Mouse (Mus musculus): ENCODE measurements around the gene Ggact. TPM values are rescaled to one million over a fixed set of nuclear protein-coding genes. Genes with fewer than 3 reads are reported as not detected.

Ggact gene
- polyA plus RNA-seq, 1 experiment from 2014 or later = 5.9 TPM

GRCm38 (mm10) chr14:122876723-122877122 lies 36.8 kb downstream of the Ggact start:
- Histone ChIP-seq H3K27me3 (ENCODE audit: poor library complexity, severe bottlenecking) (peaks cover 16% of the 10 kb centered on the region), H3K9me3 (no peaks in the 10 kb centered on the region), H3K27ac (no peak overlapping the region), H3K4me3 (no peak overlapping the region), H3K36me3 (replicated peaks) (no peaks in the 10 kb centered on the region), H3K4me1 (peaks cover 53% of the 10 kb centered on the region)
- 71% methylated on average over 7 of the region's 7 CpGs for WGBS
- no peak for DNase-seq (ENCODE audit: extremely low spot score, low spot score)

- peaks cover 16% of the 10 kb centered on the region for H3K27me3 ChIP-seq (ENCODE audit: poor library complexity, severe bottlenecking)
- H3K4me3 ChIP-seq = no peak overlapping the region
- H3K27ac ChIP-seq = peak overlapping the region; percentile 78
- no peaks in the 10 kb centered on the region for H3K36me3 ChIP-seq (replicated peaks)
- WGBS = 1% methylated on average over 6 of the region's 6 CpGs
- DNase-seq (ENCODE audit: extremely low spot score, low spot score) = peak; percentile 76
- peaks cover 55% of the 10 kb centered on the region for H3K4me1 ChIP-seq
- no peaks in the 10 kb centered on the region for H3K9me3 ChIP-seq
Observed at GRCm38 (mm10) chr14:122876163-122876562, 37.4 kb downstream of the Ggact start.

GRCm38 (mm10) chr14:122875636-122876035 lies 37.9 kb downstream of the Ggact start:
- DNase-seq (ENCODE audit: extremely low spot score, low spot score) = no peak
- Histone ChIP-seq H3K27ac (peak overlapping the region; percentile 78), H3K4me3 (no peak overlapping the region), H3K4me1 (peaks cover 57% of the 10 kb centered on the region), H3K36me3 (replicated peaks) (no peaks in the 10 kb centered on the region), H3K9me3 (no peaks in the 10 kb centered on the region), H3K27me3 (ENCODE audit: poor library complexity, severe bottlenecking) (peaks cover 16% of the 10 kb centered on the region)
- 32% methylated on average over 6 of the region's 6 CpGs for WGBS

DNA sequence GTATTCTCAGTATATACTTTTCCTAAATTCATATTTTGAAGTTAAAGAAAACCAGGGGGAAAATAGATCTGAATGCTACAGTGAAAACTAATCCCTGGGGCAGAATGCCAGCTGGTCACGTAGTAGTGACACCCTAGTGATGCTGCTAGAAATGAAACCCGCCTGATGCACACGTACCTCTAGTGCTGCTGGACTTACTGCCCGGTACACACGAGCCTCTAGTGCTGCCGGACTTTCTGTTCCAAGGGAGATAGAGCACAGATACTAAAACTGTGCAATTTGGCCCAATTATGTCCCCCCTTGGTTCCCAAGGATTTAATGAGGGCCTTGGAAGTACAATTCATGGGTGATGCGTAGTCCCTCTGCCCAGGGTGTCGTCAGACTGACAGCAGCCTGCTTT lies 38.5 kb downstream of the Ggact start:
- H3K27me3 ChIP-seq (ENCODE audit: poor library complexity, severe bottlenecking) = peaks cover 16% of the 10 kb centered on the region
- peaks cover 53% of the 10 kb centered on the region for H3K4me1 ChIP-seq
- WGBS = 67% methylated on average over 8 of the region's 8 CpGs

DNA sequence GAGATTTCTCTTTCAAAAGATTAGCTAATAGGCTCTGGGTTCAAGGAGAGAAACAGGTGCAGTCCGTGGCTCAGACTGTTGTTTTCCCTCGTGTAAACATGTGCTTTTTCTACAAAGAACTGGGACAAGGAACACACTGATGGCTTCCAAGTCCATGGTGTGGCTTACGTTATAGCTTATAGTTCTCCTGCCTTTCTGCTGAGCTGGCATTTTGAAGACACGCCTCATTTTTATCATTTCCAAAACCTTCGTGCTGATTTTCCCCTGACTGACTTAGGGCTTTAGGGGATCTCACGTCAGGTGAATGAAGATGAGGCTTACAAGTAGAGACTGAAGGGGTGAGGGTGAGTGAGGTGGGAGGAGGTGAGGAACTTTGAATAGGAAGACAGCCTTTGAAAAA lies 40.9 kb downstream of the Ggact start:
- Histone ChIP-seq H3K4me3 (no peak overlapping the region), H3K27me3 (ENCODE audit: poor library complexity, severe bottlenecking) (peaks cover 16% of the 10 kb centered on the region), H3K27ac (no peak overlapping the region), H3K4me1 (peaks cover 57% of the 10 kb centered on the region), H3K9me3 (no peaks in the 10 kb centered on the region), H3K36me3 (replicated peaks) (no peaks in the 10 kb centered on the region)
- WGBS = 84% methylated on average over 6 of the region's 6 CpGs
- no peak for DNase-seq (ENCODE audit: extremely low spot score, low spot score)

More for the DNA sequence above, 38.5 kb downstream of the Ggact start:
- H3K36me3 ChIP-seq (replicated peaks) = no peaks in the 10 kb centered on the region
- no peak for DNase-seq (ENCODE audit: extremely low spot score, low spot score)
- H3K4me3 ChIP-seq = no peak overlapping the region
- H3K9me3 ChIP-seq = no peaks in the 10 kb centered on the region
- peak overlapping the region; percentile 78; the same call in 1 of the 2 replicates for H3K27ac ChIP-seq

GRCm38 (mm10) chr14:122871841-122872580 lies 41.5 kb downstream of the Ggact start:
- Histone ChIP-seq H3K36me3 (replicated peaks) (no peaks in the 10 kb centered on the region), H3K27me3 (ENCODE audit: poor library complexity, severe bottlenecking) (peaks cover 14% of the 10 kb centered on the region), H3K27ac (no peak overlapping the region), H3K9me3 (no peaks in the 10 kb centered on the region), H3K4me1 (peaks cover 57% of the 10 kb centered on the region), H3K4me3 (no peak overlapping the region)
- no peak for DNase-seq (ENCODE audit: extremely low spot score, low spot score)
- 58% methylated on average over 4 of the region's 4 CpGs for WGBS

GRCm38 (mm10) chr14:122869831-122870230 lies 43.7 kb downstream of the Ggact start:
- no peak for DNase-seq (ENCODE audit: extremely low spot score, low spot score)
- Histone ChIP-seq H3K4me3 (no peak overlapping the region), H3K36me3 (replicated peaks) (no peaks in the 10 kb centered on the region), H3K4me1 (peaks cover 39% of the 10 kb centered on the region), H3K27ac (no peak overlapping the region), H3K9me3 (no peaks in the 10 kb centered on the region), H3K27me3 (ENCODE audit: poor library complexity, severe bottlenecking) (peaks cover 9% of the 10 kb centered on the region)
- 83% methylated on average over 6 of the region's 6 CpGs for WGBS

DNA sequence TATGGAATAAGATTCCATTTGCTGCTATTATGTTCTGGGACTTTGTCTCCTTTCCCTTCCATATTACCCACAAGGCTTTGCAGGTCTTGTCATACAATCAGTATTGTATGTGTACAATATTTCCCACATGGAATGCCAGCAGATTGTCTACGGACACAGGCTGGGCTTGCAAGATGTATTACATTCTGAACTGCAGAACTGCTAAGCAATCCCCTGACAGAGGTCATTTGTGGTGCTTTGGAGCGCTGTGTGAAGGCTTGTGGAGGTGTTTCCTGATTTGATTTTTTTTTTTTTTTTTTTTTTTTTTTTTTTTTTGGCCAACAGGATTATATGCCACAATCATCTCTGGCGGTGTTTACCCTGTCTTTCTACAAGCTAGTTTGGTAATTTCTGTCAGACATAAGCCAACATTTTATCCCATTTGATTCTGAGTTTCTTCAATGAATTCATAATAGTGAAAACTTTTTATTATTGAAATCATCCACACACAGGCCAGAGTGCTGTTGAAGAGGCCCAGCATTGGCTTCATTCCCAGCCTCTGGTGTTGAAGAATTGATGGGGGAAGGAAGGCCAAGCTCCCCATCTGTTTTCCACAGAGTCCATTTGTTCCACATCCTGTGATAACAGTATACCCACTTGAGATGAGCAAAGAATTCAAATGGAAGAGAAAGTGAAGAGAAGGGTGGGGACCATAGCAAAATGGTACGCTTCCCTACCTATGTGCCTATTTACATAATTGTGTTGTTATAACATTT lies 45.8 kb downstream of the Ggact start:
- H3K27me3 ChIP-seq (ENCODE audit: poor library complexity, severe bottlenecking) = no peaks in the 10 kb centered on the region
- H3K9me3 ChIP-seq = no peaks in the 10 kb centered on the region
- H3K4me3 ChIP-seq = no peak overlapping the region
- DNase-seq (ENCODE audit: extremely low spot score, low spot score) = no peak
- H3K36me3 ChIP-seq (replicated peaks) = no peaks in the 10 kb centered on the region
- WGBS = 94% methylated on average over 4 of the region's 4 CpGs
- peaks cover 24% of the 10 kb centered on the region for H3K4me1 ChIP-seq
- no peak overlapping the region for H3K27ac ChIP-seq

- Histone ChIP-seq H3K27ac (no peak overlapping the region), H3K4me3 (no peak overlapping the region), H3K9me3 (no peaks in the 10 kb centered on the region), H3K36me3 (replicated peaks) (no peaks in the 10 kb centered on the region), H3K4me1 (peaks cover 13% of the 10 kb centered on the region), H3K27me3 (ENCODE audit: poor library complexity, severe bottlenecking) (no peaks in the 10 kb centered on the region)
- no peak for DNase-seq (ENCODE audit: extremely low spot score, low spot score)
- 88% methylated on average over 4 of the region's 4 CpGs for WGBS
Observed at GRCm38 (mm10) chr14:122865462-122866129, 48.0 kb downstream of the Ggact start.

DNA sequence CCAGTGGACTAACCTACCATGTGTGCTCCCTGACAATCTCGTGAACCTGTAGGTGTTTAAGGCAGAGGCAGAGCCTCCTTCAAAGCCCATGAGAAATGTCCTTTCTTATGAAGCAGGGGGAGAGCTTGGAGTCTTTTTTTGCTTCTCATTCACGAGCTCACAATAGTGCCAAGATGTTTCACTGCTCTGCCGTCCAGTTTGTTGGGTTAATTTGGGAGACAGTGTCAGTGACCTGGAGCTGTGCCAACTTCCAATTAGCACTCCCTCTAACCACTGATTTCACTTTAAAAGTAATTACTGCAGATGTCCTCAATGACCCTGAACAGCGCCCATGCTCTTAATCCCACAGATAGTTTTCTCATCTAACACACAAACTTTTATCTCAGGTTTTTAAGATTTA lies 50.9 kb downstream of the Ggact start:
- H3K4me3 ChIP-seq = no peak overlapping the region
- no peaks in the 10 kb centered on the region for H3K27me3 ChIP-seq (ENCODE audit: poor library complexity, severe bottlenecking)
- H3K27ac ChIP-seq = 0 out of 2 replicates have a peak overlapping the region, but pooled peaks have one; percentile 6
- no peaks in the 10 kb centered on the region for H3K36me3 ChIP-seq (replicated peaks)
- WGBS = 57% methylated on average over 4 of the region's 4 CpGs
- peaks cover 8% of the 10 kb centered on the region for H3K4me1 ChIP-seq
- no peaks in the 10 kb centered on the region for H3K9me3 ChIP-seq
- DNase-seq (ENCODE audit: extremely low spot score, low spot score) = no peak

DNA sequence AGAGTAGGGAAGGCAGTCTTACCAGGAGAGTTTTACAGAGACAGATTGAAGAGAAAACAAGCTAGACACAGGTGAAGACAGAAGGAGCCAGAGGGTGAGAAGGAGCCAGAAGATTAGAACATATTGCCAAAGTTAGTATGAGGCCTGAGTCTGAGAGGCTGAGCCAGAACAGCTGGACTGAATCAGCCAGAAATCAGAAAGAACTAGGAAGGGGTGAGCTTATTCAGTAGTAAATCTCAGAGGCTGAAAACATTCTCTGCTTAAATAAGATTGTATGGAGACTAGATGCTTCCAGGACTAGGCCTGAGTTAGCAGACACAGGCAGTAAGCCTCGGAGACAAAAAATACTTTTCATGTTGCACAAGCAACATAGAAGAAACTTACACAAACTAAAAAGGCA lies 53.8 kb downstream of the Ggact start:
- H3K4me3 ChIP-seq = no peak overlapping the region
- no peaks in the 10 kb centered on the region for H3K36me3 ChIP-seq (replicated peaks)
- no peaks in the 10 kb centered on the region for H3K27me3 ChIP-seq (ENCODE audit: poor library complexity, severe bottlenecking)
- no peak overlapping the region for H3K27ac ChIP-seq
- peaks cover 8% of the 10 kb centered on the region for H3K4me1 ChIP-seq
- DNase-seq (ENCODE audit: extremely low spot score, low spot score) = no peak
- no peaks in the 10 kb centered on the region for H3K9me3 ChIP-seq
- whole genome bisulfite sequencing = 95% methylated on average over 1 of the region's 1 CpGs

- WGBS = 88% methylated on average over 5 of the region's 5 CpGs
- Histone ChIP-seq H3K36me3 (replicated peaks) (no peaks in the 10 kb centered on the region), H3K27ac (0 out of 2 replicates have a peak overlapping the region, but pooled peaks have one; percentile 7), H3K4me1 (peaks cover 3% of the 10 kb centered on the region; the same call in 1 of the 2 replicates), H3K9me3 (no peaks in the 10 kb centered on the region), H3K27me3 (ENCODE audit: poor library complexity, severe bottlenecking) (no peaks in the 10 kb centered on the region), H3K4me3 (no peak overlapping the region)
- no peak for DNase-seq (ENCODE audit: extremely low spot score, low spot score)
Observed at GRCm38 (mm10) chr14:122852506-122853057, 61.0 kb downstream of the Ggact start.

Data from forebrain, embryonic 10.5 days (tissue).